Mouse (Mus musculus): ENCODE measurements around the gene Id3.

DNA sequence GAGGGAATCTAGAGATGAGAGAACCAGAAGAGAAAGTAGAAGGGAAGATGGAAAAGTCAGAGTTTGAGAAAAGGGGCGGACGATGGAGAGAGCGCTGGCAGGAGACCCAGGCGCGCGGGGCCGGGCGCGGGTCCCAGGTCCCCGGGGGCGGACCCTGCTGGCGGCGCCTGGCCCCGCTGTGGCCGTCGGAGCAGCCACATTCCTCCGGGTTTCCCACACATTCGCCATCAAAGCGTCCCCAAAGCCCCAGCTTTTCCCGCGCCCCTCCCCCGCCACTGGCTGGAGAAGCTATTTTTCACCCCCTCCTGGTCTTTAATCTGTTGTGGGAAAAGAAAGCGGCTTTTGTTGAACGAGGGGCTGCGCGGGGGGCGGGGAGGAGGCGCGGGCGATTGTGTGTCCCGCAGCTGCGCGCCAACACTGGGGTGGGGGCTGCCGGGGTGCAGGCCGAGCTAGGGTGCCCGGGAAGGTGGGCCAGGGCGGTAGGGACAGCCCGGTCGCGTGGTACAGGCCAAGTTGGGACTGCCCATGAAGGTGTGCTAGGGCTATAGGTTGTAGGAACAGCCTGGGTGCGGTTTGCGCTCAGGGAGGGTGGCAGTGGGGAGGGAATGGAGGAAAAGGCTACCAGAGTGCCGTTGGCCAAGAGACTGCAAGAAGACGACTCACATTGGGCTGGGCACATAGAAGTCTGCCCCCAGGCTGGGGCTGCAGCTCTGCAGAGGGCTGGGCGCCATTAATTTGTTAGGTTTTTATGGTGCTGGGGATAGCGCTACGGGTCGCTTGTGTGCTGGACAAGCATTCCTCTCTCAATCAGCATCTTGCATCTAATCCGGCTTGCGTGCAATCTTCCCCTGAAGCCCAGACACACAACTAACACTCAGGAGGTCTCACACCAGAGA lies 8.1 kb upstream of the Id3 start:
- TF ChIP-seq CTCF (conservative IDR thresholded peaks at IDR 0.05; ENCODE audit: low read length): no peak
- no peak for TF ChIP-seq NANOG (IDR thresholded peaks at IDR 0.05; ENCODE audit: borderline replicate concordance, low read length)
